8 mouse cellular contexts compared by ENCODE assay signal in genomic region chr17:55711984-55712811, GRCm38 (mm10). TPM values are rescaled to one million over a fixed set of nuclear protein-coding genes. Genes with fewer than 3 reads are reported as not detected.
DNase-seq lines count a peak whose midpoint lies in the region; ATAC-seq and TF ChIP-seq lines count a peak whose summit lies in the region.

Pot1b (minus strand) TSS chr17:55712628.

- 0 out of 2 replicates have a peak, but pooled peaks have one; percentile 4 for TF ChIP-seq CTCF in cortical plate, adult 2 months (IDR thresholded peaks at IDR 0.05; ENCODE audit: extremely low read depth, insufficient read depth, low read length)

- ATAC-seq in activated CD4-positive, CD25-positive, alpha-beta regulatory T cell, adult 4 months = peak; percentile 94

- H3K27ac ChIP-seq in cortical plate, adult 2 months (ENCODE audit: insufficient read depth, low read length) = no peak within 1 kb of the TSS

- no peaks in the 10 kb centered on the region for H3K4me1 ChIP-seq in cortical plate, adult 2 months (ENCODE audit: control insufficient read depth, insufficient read depth, low read length)
- H3K4me1 ChIP-seq in megakaryocyte, embryonic 14.5 days = peaks cover 15% of the 10 kb centered on the region; the same call in 1 of the 2 replicates

- DNase-seq in gastrocnemius, adult 8-10 months (ENCODE audit: low spot score in 2 of 2) = peak; percentile 96 to 97
- peak; percentile 92 for DNase-seq in hindlimb bud, embryonic 11.5 days (ENCODE audit: extremely low spot score, low read depth, low spot score)
- DNase-seq in left cerebral cortex, adult 8-10 months (ENCODE audit: low spot score in 2 of 2) = peak; percentile 93 to 94
- peak; percentile 97 to 98 for DNase-seq in right cerebral cortex, postnatal 10 days (ENCODE audit: low spot score in 2 of 2)
- DNase-seq in urinary bladder, postnatal 25 days (ENCODE audit: low spot score) = peak; percentile 96

- H3K36me3 ChIP-seq in megakaryocyte, embryonic 14.5 days (replicated peaks; ENCODE audit: low read length) = peaks cover 28% of the 10 kb centered on the region

- H3K9me3 ChIP-seq in megakaryocyte, embryonic 14.5 days = no peaks in the 10 kb centered on the region

- H3K27me3 ChIP-seq in megakaryocyte, embryonic 14.5 days (replicated peaks) = no peaks in the 10 kb centered on the region

- no peak for TF ChIP-seq POLR2A in cortical plate, adult 2 months (IDR thresholded peaks at IDR 0.05; ENCODE audit: extremely low read depth, insufficient read depth, low read length)

- peak within 1 kb of the TSS; percentile 87 for H3K4me3 ChIP-seq in cortical plate, adult 2 months (ENCODE audit: insufficient read depth, low read length)
- H3K4me3 ChIP-seq in megakaryocyte, embryonic 14.5 days (replicated peaks) = peak within 1 kb of the TSS; percentile 99

RNA-seq across cellular contexts. Expression of gene Pot1b, which starts in this region (rescaled TPM):
- polyA plus RNA-seq in activated CD4-positive, CD25-positive, alpha-beta regulatory T cell, adult 4 months (2017; shearing (Covaris generic)) = 10 to 100 TPM; 14.0 to 17.5 TPM
- polyA plus RNA-seq in cortical plate, adult 2 months (2012; rRNA removed) = 6.6 and 7.1 TPM in 2 replicates
- total RNA-seq in gastrocnemius, adult 8-10 months (2022) = 1 to 10 TPM in 3 of 4 experiments, under 1 TPM in 1; 0.75 to 1.6 (median 1.4) TPM
- 1 to 10 TPM; 4.7 to 7.3 (median 5.8) TPM for total RNA-seq in left cerebral cortex, adult 8-10 months (2022)
- 0.17 TPM in 1 of 2 replicates, not detected in the other for polyA plus RNA-seq in megakaryocyte, embryonic 14.5 days (2012; ENCODE audit: insufficient read depth, low replicate concordance)
